Mouse (Mus musculus) testis, adult 2 months (tissue): ENCODE measurements around the gene Gpx3. TPM values are rescaled to one million over a fixed set of nuclear protein-coding genes. Genes with fewer than 3 reads are reported as not detected.
A peak's percentile ranks its signal among the peaks of the same experiment; 100 is the strongest.
"Not testable (repeated sequence)": the region's sequence is repeated elsewhere in the genome, so short reads cannot be mapped to it uniquely, and the experiment has no call there.

Experiments
- H3K27ac ChIP-seq: fragments of 200-500 bp; 2 replicates; pipeline ENCODE4 v1.5.1; 2012; ENCODE audit warnings: low read depth, low read length; ENCODE audit not compliant: control insufficient read depth, insufficient read depth
- H3K27me3 ChIP-seq: fragments of 200-500 bp; 2 replicates; pipeline ENCODE4 v1.6.1; 2012; ENCODE audit warnings: mild to moderate bottlenecking, low read length, moderate library complexity; ENCODE audit not compliant: control insufficient read depth, insufficient read depth
- H3K36me3 ChIP-seq: fragments of 200-500 bp; 2 replicates; pipeline ENCODE4 v1.6.1; 2012; ENCODE audit warnings: mild to moderate bottlenecking, low read length; ENCODE audit not compliant: control insufficient read depth, insufficient read depth
- H3K4me1 ChIP-seq: fragments of 200-500 bp; 2 replicates; pipeline ENCODE4 v1.6.1; 2012; ENCODE audit warnings: low read length; ENCODE audit not compliant: control insufficient read depth, insufficient read depth
- H3K4me3 ChIP-seq: fragments of 200-500 bp; 2 replicates; pipeline ENCODE4 v1.5.1; 2012; ENCODE audit warnings: low read depth, mild to moderate bottlenecking, low read length, moderate library complexity, mixed read lengths; ENCODE audit not compliant: control insufficient read depth
- CTCF ChIP-seq: fragments of 200-500 bp; IDR thresholded peaks from 2 replicates; pipeline ENCODE4 v1.5.1; 2012; ENCODE audit warnings: low read depth, mild to moderate bottlenecking, inconsistent platforms, low read length, moderate library complexity; ENCODE audit not compliant: control insufficient read depth, insufficient read depth, insufficient replicate concordance
- POLR2A ChIP-seq: fragments of 200-500 bp; IDR thresholded peaks from 2 replicates; pipeline ENCODE4 v1.6.1; 2012; ENCODE audit warnings: low read depth, mild to moderate bottlenecking, inconsistent platforms, low read length, moderate library complexity; ENCODE audit not compliant: control insufficient read depth
- polyA plus RNA-seq: library from polyadenylated mRNA; depleted of rRNA; stranded (reverse); fragments of >200 nt; gene quantifications from 2 replicates; pipeline ENCODE4 v1.2.3, GENCODE M21; 2012; rRNA removed

Gpx3 gene
- polyA plus RNA-seq = 13.0 and 145 TPM in 2 replicates

DNA sequence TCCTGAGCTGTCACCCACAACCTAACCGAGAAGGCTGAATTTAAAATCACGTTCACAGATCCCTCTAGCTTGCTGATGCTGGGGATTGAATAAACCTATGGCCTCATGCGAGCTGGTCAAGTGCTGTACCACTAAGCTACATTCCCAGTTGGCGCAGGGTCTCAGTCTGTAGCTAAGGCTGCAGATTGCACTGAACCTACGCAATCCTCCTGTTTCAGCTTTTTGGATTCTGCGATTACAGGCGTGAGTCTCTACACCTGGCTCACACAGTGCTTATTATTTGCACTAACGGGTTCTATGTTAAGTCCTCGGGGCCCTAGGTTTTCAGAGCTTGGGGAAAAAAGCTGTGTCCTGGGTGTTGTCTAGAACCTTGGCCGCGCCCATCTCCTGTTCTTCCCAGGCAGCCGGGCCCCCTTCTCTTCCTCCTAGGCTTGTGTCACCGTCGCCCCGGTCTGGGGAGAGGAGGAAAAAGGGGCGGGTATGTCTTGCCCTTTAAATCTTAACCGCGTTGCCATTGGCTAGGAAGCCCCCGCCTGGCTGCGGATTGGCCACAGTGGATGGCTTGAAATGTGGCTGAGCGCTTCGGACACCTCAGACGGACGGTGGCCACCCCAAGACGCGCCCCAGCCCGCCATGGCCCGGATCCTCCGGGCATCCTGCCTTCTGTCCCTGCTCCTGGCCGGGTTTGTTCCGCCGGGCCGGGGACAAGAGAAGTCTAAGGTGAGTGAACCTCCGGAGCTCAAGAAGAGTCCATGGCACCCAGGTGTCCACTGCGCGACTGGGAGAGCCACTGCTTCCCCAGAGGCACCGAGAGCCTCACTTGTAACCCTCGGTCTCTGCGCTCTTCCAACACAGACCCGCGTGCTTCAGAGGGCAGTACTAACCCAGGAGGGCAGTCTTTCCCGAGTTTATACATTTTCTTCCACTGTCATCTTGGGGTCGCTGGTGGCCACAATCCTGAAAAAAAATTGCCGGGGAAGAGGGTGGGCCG is at the start of gene Gpx3:
TSS of gene Gpx3 (plus strand) at position 121 of the 991 bp plus-strand sequence.
- TF ChIP-seq CTCF = no peak
- TF ChIP-seq POLR2A = 0 out of 2 replicates have a peak, but pooled peaks have one; percentile 24
- H3K27me3 ChIP-seq = no peaks in the 10 kb centered on the region
- H3K4me3 ChIP-seq = peak within 1 kb of the TSS; percentile 36
- peaks cover 5% of the 10 kb centered on the region for H3K4me1 ChIP-seq
- no peak within 1 kb of the TSS for H3K27ac ChIP-seq
- no peaks in the 10 kb centered on the region for H3K36me3 ChIP-seq

DNA sequence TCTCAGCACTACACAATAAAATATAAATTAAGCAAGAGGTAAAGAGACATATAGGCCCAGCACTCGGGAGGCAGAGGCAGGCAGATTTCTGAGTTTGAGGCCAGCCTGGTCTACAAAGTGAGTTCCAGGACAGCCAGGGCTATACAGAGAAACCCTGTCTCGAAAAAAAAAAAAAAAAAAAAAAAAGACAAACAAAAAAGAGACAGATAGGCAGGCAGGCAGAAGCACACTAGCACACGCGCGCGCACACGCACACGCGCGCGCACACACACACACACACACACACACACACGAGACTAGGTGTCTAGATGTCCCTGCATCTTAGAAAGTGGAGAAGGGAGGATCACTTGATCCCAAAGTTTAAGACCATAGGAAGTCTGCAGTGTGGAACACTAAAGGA is 43.4 kb upstream of the Gpx3 start:
- H3K27me3 ChIP-seq, H3K4me1 ChIP-seq, H3K36me3 ChIP-seq, H3K27ac ChIP-seq: not testable (repeated sequence)
- peak overlapping the region; percentile 75 for H3K4me3 ChIP-seq

DNA sequence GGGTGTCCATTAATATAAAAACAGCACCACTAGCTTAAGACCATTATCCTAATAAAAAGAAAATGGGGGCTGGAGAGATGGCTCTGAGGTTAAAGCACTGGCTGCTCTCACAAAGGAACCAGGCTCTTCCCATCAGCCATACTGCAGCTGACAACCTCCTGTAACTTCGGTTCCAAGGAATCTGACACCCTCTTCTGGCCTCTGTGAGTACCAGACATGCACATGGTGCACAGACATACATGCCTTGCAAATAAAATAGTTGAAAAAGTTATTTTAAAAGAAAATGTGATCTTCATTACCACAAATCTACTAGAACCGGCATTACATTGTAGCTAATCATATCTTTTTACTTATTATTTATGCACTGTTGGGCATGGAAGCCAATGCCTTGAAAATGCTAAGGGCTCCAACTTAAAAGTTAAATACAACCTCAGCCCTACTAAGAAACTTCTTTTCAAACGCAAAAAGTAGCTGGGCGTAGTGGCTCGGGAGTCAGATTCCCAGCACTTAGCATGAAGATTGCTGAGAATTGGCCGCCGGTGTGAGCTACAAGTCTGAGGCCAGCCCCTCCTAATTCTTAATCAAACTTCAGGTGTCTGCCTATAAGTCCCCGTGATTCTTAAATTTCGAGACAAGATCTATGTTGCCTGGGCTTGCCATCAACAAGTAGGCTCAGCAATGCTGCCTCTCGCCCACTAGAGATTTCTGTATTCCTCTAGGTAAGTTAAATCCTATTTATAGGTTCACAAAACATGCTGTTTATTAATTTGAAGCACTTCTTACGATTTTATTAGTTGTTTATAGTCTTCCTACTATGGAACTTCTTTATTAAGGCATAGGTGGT is 42.7 kb upstream of the Gpx3 start:
- Histone ChIP-seq H3K36me3 (no peaks in the 10 kb centered on the region), H3K27me3 (no peaks in the 10 kb centered on the region), H3K4me1 (peaks cover 2% of the 10 kb centered on the region; the same call in 1 of the 2 replicates), H3K4me3 (peak overlapping the region; percentile 96), H3K27ac (no peak overlapping the region; the same call in 1 of the 2 replicates)
- no peak for TF ChIP-seq CTCF
- no peak for TF ChIP-seq POLR2A

DNA sequence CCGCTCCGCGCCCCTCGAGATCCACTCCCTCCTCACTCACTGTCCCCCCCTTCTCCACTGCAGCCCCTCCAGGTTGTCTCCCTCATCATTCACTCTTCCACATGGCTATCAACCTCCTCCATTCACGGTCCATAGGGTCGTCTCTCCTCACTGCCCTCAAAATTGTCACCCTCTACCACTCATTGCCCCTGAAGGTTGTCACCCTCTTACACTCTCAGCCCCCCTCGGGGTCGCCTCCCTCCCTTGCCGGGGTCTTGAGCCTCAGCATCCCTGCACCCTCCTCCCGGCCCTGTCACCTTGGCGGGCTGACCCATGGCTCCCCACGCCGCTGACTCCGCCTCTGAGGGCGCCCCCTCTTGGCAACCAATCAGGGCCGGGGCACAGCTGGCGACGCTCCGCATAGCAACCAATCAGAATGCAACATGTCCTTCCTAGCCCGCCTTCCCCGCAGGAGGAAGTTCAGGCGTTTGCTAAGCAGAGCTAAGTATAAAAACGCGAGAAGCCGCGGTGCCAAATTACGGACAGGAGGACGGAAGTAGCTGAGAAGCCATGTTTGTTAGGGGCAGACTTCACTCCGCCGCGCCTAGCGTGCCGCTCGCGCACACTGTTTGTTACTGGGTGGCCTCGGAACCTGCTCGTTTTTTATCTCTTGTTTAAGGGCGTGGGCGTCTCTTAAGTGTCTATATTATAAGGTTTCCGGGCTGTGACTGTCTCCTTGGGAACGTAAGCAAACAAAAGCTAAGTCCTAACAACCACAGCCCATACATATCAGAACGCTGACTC is 41.8 kb upstream of the Gpx3 start, which contains the start of gene Lyrm7:
TSS of gene Lyrm7 (minus strand) at position 661 of the 783 bp plus-strand sequence.
- TF ChIP-seq CTCF = 0 out of 2 replicates have a peak, but pooled peaks have one; percentile 0
- TF ChIP-seq POLR2A = peak; percentile 87
- no peaks in the 10 kb centered on the region for H3K36me3 ChIP-seq
- H3K27me3 ChIP-seq = no peaks in the 10 kb centered on the region
- H3K4me1 ChIP-seq = peaks cover 2% of the 10 kb centered on the region; the same call in 1 of the 2 replicates
- H3K27ac ChIP-seq = peak within 1 kb of the TSS; percentile 93
- H3K4me3 ChIP-seq = peak within 1 kb of the TSS; percentile 96

GRCm38 (mm10) chr11:54861471-54862420 is 40.5 kb upstream of the Gpx3 start:
- TF ChIP-seq POLR2A (no peak), CTCF (no peak)
- H3K27ac ChIP-seq = no peak overlapping the region
- no peaks in the 10 kb centered on the region for H3K27me3 ChIP-seq
- H3K4me1 ChIP-seq = peaks cover 4% of the 10 kb centered on the region; the same call in 1 of the 2 replicates
- H3K4me3 ChIP-seq = peak overlapping the region; percentile 44
- H3K36me3 ChIP-seq = no peaks in the 10 kb centered on the region
